Mouse (Mus musculus) small intestine, adult 2 months (tissue): ENCODE data around the gene Ssh2. TPM values are rescaled to one million over a fixed set of nuclear protein-coding genes. Genes with fewer than 3 reads are reported as not detected.

Experiments
- H3K27ac ChIP-seq: fragments of 200-500 bp; 2 replicates; pipeline ENCODE4 v1.5.1; 2012; ENCODE audit warnings: low read depth, low read length, control low read depth, inconsistent platforms; ENCODE audit not compliant: insufficient read depth
- H3K27me3 ChIP-seq: fragments of 200-500 bp; 2 replicates; pipeline ENCODE4 v1.6.1; 2012; ENCODE audit warnings: mild to moderate bottlenecking, moderate library complexity, low read length, inconsistent platforms; ENCODE audit not compliant: control insufficient read depth, insufficient read depth
- H3K36me3 ChIP-seq: fragments of 200-500 bp; 2 replicates; pipeline ENCODE4 v1.6.1; 2012; ENCODE audit warnings: mild to moderate bottlenecking, low read length, control low read depth, inconsistent platforms; ENCODE audit not compliant: control insufficient read depth, insufficient read depth
- H3K4me1 ChIP-seq: fragments of 200-500 bp; 2 replicates; pipeline ENCODE4 v1.6.1; 2012; ENCODE audit warnings: low read length, inconsistent platforms, mixed read lengths; ENCODE audit not compliant: control insufficient read depth, insufficient read depth, insufficient read length
- H3K4me3 ChIP-seq: fragments of 200-500 bp; 2 replicates; pipeline ENCODE4 v1.5.1; 2012; ENCODE audit warnings: low read depth, mild to moderate bottlenecking, control low read depth, inconsistent platforms, low read length, moderate library complexity
- CTCF ChIP-seq: fragments of 200-500 bp; IDR thresholded peaks from 2 replicates; pipeline ENCODE4 v1.5.1; 2012; ENCODE audit warnings: low read depth, mild to moderate bottlenecking, control low read depth, inconsistent platforms, low read length, moderate library complexity, mixed read lengths; ENCODE audit not compliant: insufficient replicate concordance, insufficient read length; ENCODE audit errors: extremely low read depth
- POLR2A ChIP-seq: fragments of 200-500 bp; IDR thresholded peaks from 2 replicates; pipeline ENCODE4 v1.6.1; 2012; ENCODE audit warnings: low read depth, mild to moderate bottlenecking, control low read depth, inconsistent platforms, low read length, moderate library complexity
- WGBS: fragments of 180-500 bp; shearing (Covaris S2); methylation state at CpG from one replicate; pipeline ENCODE4 v1.1.7; 2018; 5-methylcytosine and 5-hydroxymethylcytosine counted together
- polyA plus RNA-seq: library from polyadenylated mRNA; depleted of rRNA; stranded (reverse); fragments of >200 nt; gene quantifications from 2 replicates; pipeline ENCODE4 v1.2.3, GENCODE M21; 2012

Ssh2 gene
- polyA plus RNA-seq, 1 experiment = 5.3 TPM

DNA sequence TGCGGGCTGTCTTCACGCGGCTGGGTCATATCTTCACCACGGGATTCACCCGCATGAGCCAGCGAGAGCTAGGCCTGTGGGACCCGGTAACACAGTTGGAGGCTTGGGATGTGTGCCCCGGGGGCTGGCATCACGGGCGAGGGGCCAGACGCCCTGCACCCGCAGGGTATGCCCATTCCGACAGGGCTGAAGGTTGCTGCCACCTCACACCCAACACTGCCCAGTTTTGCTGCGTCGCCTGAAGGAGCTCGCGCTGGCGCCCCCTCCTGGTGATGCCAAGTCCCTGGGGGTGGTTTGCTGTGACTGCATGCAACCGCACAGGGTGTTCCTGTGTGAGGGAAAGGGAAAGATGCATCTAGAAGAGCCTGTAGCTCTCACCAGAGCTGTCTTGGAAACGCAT lies 251.7 kb downstream of the Ssh2 start:
- no peak for TF ChIP-seq POLR2A
- peak; percentile 78 for TF ChIP-seq CTCF
- H3K27ac ChIP-seq = no peak overlapping the region
- H3K4me1 ChIP-seq = peaks cover 7% of the 10 kb centered on the region
- peak overlapping the region; percentile 24 for H3K4me3 ChIP-seq
- no peaks in the 10 kb centered on the region; the same call in 1 of the 2 replicates for H3K36me3 ChIP-seq
- H3K27me3 ChIP-seq = peaks cover 8% of the 10 kb centered on the region; the same call in 1 of the 2 replicates
- 11% methylated on average over 20 of the region's 20 CpGs for WGBS

DNA sequence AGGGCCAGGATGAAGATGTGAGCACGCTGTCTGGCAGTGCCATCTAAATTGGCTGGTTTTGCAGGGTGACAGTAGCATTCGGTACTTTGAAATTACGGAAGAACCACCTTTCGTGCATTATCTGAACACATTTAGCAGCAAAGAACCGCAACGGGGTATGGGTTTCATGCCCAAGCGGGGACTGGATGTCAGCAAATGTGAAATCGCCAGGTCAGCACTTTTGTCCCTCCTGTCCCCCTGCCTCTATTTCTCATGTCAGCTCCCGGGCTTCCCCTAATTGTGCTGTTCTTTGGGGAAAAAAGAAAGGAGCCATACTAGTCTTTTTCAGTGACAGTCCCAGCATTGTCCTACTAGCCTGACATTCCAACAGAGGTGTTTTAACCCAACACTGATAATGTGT lies 252.3 kb downstream of the Ssh2 start:
- H3K27me3 ChIP-seq = 0 out of 2 replicates have a peak, but pooled peaks cover 5% of the 10 kb centered on the region
- 89% methylated on average over 9 of the region's 9 CpGs for WGBS
- H3K4me1 ChIP-seq = peaks cover 6% of the 10 kb centered on the region
- H3K36me3 ChIP-seq = no peaks in the 10 kb centered on the region; the same call in 1 of the 2 replicates
- no peak for TF ChIP-seq CTCF
- no peak for TF ChIP-seq POLR2A
- H3K4me3 ChIP-seq = no peak overlapping the region
- H3K27ac ChIP-seq = no peak overlapping the region

DNA sequence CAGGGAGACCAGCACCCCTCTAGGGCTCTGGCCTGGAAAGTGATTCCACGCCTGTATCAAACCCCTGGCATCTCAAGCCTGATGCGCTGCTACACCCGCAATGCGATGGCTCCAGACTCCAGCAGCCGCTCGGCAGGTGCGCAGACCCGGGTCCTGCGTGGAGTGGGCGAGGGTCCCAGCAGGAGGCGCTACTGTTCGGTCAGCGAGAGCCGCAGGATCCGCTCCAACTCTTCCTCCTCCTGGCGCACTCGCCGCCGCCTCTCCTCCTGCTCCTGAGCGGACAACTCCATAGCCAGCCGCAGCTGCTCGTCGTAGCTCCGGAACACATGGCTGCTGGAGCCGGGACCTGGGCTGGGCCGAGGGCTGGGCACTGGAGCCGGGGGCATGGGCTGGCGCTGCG lies 255.3 kb downstream of the Ssh2 start:
- peaks cover 9% of the 10 kb centered on the region for H3K4me1 ChIP-seq
- H3K27ac ChIP-seq = no peak overlapping the region
- 91% methylated on average over 29 of the region's 29 CpGs for WGBS
- no peak overlapping the region for H3K4me3 ChIP-seq
- H3K36me3 ChIP-seq = no peaks in the 10 kb centered on the region; the same call in 1 of the 2 replicates
- 0 out of 2 replicates have a peak, but pooled peaks cover 5% of the 10 kb centered on the region for H3K27me3 ChIP-seq
- TF ChIP-seq POLR2A = no peak
- no peak for TF ChIP-seq CTCF

DNA sequence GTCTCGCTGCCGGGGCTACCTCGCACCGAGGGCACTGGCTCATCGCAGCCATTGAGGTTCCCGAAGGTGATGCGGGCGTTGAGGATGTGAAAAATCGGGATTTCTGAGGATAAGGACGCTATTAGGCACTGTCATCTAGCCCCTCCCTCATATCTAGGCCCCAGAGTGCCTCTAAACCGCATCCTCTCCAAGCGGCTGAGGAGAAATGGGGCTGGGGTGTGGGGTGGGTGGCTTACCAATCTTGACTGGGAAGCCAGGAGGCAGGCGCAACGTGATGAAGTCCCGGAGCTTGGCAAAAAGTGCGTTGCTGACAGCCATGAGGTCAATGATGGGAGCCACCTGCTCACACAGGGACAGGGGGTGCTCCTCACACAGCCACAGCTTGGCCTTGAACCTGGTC lies 256.7 kb downstream of the Ssh2 start:
- Histone ChIP-seq H3K4me3 (no peak overlapping the region), H3K27me3 (no peaks in the 10 kb centered on the region), H3K36me3 (no peaks in the 10 kb centered on the region; the same call in 1 of the 2 replicates), H3K27ac (no peak overlapping the region), H3K4me1 (peaks cover 14% of the 10 kb centered on the region)
- 91% methylated on average over 16 of the region's 16 CpGs for WGBS
- TF ChIP-seq CTCF (no peak), POLR2A (no peak)

DNA sequence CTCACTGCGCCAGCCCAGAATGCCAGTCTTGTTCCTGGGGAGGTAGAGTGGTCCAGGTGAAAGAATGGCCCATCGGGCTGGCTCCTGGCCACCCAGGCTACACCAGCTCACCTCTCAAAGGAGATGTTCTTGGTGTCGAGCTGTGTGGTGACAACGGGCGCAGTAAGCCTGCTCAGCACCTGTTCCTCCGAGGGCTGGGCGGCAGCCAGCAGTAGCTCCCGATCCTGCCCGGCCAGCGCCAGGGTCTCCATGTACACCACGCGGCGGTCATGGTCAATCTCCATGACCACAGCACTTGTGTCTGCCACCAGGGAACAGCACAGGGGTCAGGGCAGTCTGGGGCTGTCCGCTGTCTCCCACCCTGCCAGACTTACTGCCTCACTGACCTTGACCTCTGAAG lies 260.1 kb downstream of the Ssh2 start:
- no peak for TF ChIP-seq POLR2A
- no peak for TF ChIP-seq CTCF
- Histone ChIP-seq H3K27me3 (no peaks in the 10 kb centered on the region), H3K4me1 (peaks cover 13% of the 10 kb centered on the region), H3K36me3 (no peaks in the 10 kb centered on the region), H3K4me3 (no peak overlapping the region), H3K27ac (no peak overlapping the region)
- 75% methylated on average over 14 of the region's 14 CpGs for WGBS

DNA sequence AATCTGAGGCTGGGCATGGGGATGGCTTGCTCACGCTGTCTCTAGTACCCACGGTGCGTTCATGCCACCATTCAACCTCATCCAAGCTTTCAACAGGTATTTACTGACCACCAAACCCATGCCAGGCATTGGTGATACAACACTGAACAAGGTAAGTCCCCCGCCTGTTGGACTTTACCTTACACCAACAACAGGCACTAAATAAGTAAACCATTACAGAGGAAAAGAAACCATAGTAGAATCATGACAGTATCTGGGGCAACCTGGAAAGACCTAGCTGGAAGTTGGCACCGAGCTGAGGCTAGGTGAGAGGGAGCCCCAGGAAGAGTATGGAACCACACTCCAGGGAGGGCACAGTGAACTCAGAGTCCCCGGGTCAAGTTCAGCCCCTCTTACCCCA lies 260.8 kb downstream of the Ssh2 start:
- Histone ChIP-seq H3K4me1 (peaks cover 13% of the 10 kb centered on the region), H3K27me3 (no peaks in the 10 kb centered on the region), H3K27ac (no peak overlapping the region), H3K36me3 (no peaks in the 10 kb centered on the region), H3K4me3 (peak overlapping the region; percentile 10; the same call in 1 of the 2 replicates)
- 34% methylated on average over 6 of the region's 6 CpGs for WGBS
- TF ChIP-seq POLR2A (no peak), CTCF (no peak)

DNA sequence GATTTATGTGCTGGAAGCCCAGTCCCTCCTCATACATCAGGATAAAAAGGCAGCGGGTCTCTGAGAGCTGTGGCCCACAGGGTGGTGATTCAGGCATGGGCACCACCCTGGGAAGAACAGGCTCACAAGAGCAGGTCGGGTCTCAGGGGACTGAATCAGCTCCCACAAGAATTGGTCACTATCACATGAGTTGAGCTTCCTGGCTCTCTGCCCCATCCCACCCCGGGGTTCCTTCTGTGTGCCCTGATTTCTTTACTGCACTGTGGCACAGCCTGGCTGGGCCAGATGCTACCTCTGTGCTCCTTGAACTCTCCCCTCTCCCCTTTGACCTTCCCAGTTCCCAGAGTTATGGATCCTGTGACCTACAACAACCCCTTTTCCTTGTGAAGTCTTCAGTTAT lies 267.0 kb downstream of the Ssh2 start:
- no peaks in the 10 kb centered on the region for H3K4me1 ChIP-seq
- no peaks in the 10 kb centered on the region for H3K27me3 ChIP-seq
- no peaks in the 10 kb centered on the region for H3K36me3 ChIP-seq
- no peak overlapping the region for H3K27ac ChIP-seq
- H3K4me3 ChIP-seq = no peak overlapping the region
- WGBS = 53% methylated on average over 3 of the region's 3 CpGs
- TF ChIP-seq POLR2A (no peak), CTCF (no peak)
